Mouse (Mus musculus) R1 (cell line): ENCODE measurements around the gene Emc10.

Source experiments
- DNase-seq: peaks from one replicate; pipeline ENCODE4 v3.0.0-alpha.2; 2018; ENCODE audit warnings: low read depth, low spot score

Emc10 gene

GRCm38 (mm10) chr7:44485572-44486195 lies 10.6 kb downstream of the Emc10 start:
- DNase-seq: no peak

- DNase-seq: peak; percentile 88
These were observed 11.3 kb downstream of the Emc10 start for GRCm38 (mm10) chr7:44484841-44485571.

- DNase-seq: no peak
These were observed 12.2 kb downstream of the Emc10 start for GRCm38 (mm10) chr7:44484109-44484508.

DNA sequence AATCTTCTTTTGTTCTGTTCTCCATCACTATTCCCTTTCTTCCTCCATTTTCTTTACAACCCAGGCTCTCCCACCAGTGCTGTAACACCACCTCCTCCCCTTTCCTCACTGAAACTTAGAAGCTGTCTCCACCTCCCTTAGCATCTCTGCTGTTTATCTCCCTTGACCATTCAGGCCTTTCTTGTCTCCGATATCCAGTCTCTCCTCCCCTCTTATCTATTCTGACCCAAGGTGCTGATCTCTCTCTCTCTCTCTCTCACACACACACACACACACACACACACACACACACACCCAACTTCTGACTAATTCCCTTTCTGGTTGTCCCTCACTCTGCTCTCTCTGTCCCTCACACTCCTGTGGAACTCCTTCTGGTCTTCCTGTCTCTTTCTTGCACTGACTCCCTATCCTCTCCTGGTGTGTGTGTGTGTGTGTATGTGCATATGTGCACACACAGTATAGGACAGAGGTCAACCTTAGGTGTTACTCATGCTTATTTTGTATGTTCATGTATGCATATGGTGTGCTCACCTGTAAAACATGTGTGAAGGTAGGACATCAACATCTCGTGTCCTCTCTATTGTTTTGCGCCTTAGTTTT lies 13.4 kb downstream of the Emc10 start:
- DNase-seq: no peak

DNA sequence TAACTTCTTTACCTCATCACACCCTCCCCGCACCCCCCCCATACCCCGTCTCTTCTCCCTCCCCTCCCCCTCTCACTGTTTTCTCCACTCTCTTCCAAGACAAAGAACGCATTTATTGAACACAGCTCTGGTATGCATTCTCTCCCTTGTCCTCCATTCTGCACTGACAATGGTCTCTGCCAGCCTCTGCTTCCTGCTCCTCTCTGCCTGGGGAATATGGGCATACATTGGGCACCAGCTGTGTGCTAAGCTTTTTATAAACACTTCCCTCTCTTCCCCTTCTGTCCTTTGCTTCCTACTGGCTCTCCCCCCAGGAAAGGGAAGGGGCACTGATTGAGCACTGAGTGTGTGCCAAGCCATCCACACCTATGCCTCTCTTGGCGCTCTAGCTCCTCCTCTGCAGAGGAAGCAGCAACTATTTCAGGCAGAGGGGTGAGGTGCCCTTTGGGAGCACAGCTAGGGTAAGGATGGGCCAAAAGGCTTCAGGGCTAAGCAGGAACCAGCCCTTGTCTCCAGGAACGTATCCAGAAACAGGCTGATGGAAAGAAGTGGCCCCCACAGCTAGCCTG lies 21.2 kb downstream of the Emc10 start:
- DNase-seq: no peak

- DNase-seq: no peak
These were observed 21.9 kb downstream of the Emc10 start for GRCm38 (mm10) chr7:44474419-44474818.

GRCm38 (mm10) chr7:44472961-44473646 lies 23.2 kb downstream of the Emc10 start:
- DNase-seq: no peak

GRCm38 (mm10) chr7:44472558-44472885 lies 23.8 kb downstream of the Emc10 start:
- no peak for DNase-seq

- no peak for DNase-seq
These were observed 24.3 kb downstream of the Emc10 start for GRCm38 (mm10) chr7:44471880-44472557.

GRCm38 (mm10) chr7:44470696-44471612 lies 25.4 kb downstream of the Emc10 start:
- no peak for DNase-seq

DNA sequence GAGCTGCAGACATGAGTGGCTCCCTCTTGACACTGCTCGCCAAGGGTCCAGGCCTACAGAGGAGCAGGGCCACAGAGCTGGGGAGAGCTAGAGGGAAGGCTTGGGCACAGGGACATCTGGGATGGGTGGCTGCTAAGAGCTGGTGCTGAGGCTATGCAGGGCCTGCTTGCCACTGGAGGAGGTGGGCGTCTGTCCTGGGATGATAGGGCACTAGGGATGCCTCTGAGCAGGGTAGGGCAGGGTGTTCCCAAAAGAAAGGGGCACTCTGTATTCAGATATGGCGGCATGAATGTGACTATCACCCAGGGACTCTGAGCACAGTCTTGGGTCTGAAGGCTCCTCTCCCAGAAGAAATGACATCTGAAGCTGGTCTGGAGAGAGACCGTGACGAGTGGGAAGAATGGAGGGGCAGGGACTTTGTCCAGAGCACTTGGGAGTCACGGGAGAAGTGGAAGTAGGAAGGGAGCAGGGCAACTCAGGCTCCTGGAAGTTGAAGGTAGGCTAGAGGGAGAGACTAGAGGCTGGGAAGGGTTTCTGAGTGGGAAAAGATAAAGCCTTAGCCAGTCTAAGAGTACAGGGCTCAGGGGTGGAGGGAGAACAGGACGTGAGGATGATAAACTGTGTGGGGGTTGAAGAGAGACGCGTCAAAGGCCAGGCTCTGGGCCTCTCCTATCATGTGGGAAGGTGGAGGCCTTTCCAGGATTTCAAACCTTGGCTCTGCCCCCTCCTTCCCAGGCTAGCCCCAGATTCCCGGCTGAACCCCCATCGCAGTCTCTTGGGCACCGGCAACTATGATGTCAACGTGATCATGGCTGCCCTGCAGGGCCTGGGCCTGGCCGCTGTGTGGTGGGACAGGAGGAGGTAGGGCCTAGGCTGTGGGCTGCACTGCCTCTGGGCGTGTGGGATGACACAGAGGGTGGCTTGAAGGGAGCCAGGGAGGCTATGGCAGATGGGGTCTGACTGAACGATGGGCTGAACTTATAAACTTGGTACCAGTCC lies 26.4 kb downstream of the Emc10 start:
- no peak for DNase-seq

DNA sequence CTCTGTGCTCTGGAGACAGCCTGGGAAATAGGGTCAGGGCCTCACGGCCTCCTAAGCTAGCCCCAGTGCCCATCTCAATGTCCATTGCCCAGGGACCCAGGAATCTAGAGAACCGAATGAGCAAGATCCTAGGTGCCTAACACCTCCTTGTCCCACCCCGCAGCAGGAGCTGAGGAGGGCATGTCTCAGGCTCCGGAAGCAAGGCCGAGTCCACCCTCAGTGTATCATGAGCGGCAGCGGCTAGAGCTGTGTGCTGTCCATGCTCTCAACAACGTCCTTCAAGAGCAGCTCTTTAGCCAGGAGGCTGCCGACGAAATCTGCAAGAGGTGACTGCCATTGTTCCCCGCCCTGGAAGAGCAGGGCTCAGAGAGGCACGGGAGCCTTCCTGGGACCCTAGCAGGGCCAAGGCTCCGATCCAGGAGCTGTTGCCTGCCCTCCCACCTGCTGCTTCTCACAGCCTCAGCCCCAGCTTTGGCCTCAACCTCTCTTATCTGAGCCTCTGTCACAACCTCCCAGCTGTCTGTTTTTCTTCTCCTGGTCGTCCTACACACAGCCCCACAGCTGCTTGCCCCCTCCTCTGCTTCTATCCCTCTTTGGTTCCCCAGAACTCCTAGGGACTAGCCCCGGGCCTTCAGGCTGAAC lies 27.6 kb downstream of the Emc10 start:
- DNase-seq: no peak

DNA sequence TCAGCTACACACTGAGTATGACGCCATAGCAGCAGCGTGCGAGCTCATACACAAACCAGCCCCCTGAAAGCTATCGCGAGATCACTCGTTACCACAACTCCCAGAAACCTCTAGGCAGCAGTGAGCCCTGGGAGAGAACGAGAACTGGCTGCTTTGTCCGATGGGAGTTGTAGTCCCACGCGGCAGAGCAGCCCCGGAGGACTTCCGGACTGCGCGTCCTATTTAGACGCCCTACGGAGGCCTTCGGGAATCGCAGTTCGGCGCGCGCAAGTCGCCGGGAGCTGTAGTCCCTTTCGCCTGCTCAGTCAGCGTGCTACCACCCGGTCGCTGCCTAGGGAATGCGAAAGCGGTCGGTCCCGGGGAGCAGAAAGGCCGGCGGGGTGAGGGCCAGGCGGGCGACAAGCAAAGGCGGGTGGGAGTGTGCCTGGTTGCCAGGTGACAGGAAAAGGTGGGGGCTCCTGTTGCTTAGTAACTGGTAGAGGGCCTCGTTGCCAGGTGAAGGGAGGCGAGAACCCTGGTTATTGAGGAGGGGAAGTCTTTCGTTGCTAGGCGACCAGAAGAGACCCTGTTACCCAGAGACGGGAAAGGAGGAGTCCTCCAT lies 28.4 kb downstream of the Emc10 start, which contains the start of gene Josd2:
Gene Josd2 (plus strand): TSS at position 170 of the 601 bp plus-strand sequence.
- DNase-seq: peak; percentile 100

DNA sequence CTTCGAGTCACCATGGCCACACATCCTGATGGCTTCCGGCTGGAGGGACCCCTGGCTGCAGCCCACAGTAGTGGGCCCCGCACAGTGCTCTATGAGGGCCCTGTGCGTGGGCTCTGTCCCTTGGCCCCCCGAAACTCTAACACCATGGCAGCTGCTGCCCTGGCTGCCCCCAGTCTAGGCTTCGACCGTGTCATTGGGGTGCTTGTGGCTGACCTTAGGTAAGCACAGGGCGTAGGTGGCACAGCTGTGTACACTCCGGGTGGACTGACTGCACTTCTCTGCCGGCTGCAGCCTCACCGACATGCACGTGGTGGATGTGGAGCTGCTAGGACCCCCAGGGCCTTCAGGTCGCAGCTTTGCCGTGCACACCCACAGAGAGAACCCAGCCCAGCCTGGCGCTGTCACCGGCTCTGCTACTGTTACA lies 29.4 kb downstream of the Emc10 start:
- no peak for DNase-seq

DNA sequence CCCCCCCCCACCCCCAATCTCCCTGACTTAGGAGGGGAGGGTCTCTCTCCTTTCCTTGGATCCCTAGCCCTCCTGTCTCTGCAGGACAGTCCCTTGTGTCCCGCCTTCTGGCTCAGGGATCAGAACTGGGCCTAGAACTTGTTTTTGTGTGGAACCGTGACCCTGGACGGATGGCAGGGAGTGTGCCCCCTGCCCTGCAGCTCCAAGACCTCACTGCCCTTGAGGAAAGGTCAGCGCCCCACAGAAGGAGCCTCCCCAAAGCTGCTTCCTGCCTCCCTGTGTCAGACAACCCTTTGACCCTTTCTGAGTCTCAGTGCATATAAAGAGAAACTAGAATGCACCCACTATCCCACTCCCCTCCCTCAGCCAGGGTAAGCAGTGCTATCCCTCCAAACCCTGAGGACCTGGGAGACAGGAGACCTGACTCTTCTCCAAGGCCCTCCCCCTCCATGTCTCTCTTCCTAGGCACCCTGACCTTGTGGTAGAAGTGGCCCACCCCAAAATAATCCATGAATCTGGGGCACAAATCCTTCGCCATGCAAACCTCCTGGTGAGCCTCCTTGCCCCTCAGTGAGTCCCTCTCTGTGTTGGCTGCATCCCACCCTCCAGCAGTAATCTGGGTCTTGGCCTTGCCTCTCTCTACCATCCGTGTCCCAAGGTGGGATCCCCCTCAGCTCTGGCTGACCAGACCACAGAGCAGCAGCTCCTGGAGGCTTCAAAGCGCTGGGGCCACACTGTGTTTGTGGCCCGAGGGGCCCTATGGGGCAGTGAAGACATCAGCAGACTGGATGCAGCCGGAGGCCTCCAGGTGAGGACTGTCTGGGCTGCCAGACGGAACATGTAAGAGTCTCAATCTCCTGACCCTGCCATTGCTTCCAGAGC lies 30.1 kb downstream of the Emc10 start:
- no peak for DNase-seq

DNA sequence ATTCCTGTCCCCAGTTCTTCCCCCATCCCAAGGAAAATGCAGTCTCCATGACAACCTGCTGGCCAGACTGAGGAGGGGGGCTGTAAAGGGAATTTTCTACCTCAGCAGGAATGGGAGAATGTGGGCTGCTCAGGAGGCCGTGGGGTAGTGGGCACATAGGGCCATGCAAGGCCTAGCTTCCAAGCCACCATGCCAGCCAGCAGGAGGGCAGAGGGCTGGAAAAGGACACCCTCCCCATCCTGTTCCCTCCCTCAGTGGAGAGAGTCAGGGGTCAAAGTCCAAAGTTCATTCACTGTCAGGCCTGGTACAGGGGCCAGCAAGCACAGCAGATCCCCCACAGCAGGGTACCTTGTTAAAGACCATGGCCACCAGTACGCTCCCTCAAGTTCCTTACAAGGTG lies 31.2 kb downstream of the Emc10 start, which contains the start of gene Aspdh:
Gene Aspdh (plus strand): TSS at position 281 of the 400 bp plus-strand sequence.
- DNase-seq: no peak

DNA sequence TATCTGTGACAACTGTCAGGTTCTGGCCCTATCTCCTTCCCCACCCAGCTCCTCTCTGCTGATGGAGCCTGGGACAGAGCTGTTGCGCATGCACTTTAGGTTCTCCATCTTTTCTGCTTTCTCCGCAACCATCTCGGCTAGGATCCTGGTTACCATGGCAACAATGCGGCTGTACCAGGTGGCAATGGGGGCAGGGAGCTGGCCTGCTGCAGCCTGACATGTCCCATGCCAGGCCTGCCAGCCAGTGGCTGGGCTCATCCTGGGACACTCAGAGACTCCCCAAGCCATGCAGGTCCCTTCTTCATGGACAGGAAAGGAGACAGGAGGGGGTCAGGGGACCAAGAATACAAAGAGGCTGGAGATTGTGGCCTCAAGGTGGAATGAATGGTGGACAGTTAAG lies 31.8 kb downstream of the Emc10 start:
- no peak for DNase-seq
